ENCODE assay signal across 9 mouse cellular contexts in the genomic region with DNA sequence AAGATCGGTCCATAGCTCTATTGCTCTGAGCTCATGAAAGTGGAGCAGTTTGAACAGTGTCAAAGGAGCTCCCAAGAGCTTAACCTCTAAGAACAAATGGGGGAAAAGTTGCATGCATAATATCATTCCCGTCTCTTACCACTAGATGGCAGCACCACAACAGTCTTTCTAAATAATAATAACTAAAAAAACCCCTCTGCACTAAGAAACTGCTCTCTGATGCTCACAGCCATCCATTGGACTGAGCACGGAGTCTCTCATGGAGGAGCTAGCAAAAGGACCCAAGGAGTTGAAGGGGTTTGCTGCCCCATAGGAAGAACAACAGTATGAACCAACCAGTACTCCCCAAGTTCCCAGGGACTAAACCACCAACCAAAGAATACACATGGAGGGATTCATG. TPM values are rescaled to one million over a fixed set of nuclear protein-coding genes. Genes with fewer than 3 reads are reported as not detected.
DNase-seq lines count a peak whose midpoint lies in the region; ATAC-seq lines count a peak whose summit lies in the region.
"Had no signal": no experiment of that assay in that cellular context is flagged by ENCODE, and none has a peak within 500 bp of the region (broad histone marks: within the 10 kb centered on the region; RNA-seq: fewer than 3 reads in every experiment).

No protein-coding gene starts in this region.

- H3K9ac ChIP-seq in limb, embryonic 11.5 days (ENCODE audit: low read length), result no peak overlapping the region
- H3K9ac ChIP-seq: heart, embryonic 13.5 days had no signal

- H3K4me1 ChIP-seq in limb, embryonic 11.5 days (ENCODE audit: control insufficient read depth, insufficient read depth, low read length), result no peaks in the 10 kb centered on the region
- H3K4me1 ChIP-seq in limb, embryonic 10.5 days, result no peaks in the 10 kb centered on the region

- 24% methylated on average over 3 of the region's 3 CpGs for WGBS in limb, embryonic 11.5 days
- 32% methylated on average over 3 of the region's 3 CpGs for WGBS in limb, embryonic 10.5 days

- no peak overlapping the region for H3K4me3 ChIP-seq in limb, embryonic 11.5 days (ENCODE audit: low read depth, low read length)
- H3K4me3 ChIP-seq in limb, embryonic 10.5 days, result no peak overlapping the region
- H3K4me3 ChIP-seq: heart, embryonic 13.5 days had no signal

- no peaks in the 10 kb centered on the region for H3K9me3 ChIP-seq in limb, embryonic 11.5 days (ENCODE audit: control insufficient read depth, low read length)
- no peaks in the 10 kb centered on the region for H3K9me3 ChIP-seq in limb, embryonic 10.5 days (replicated peaks)
- H3K9me3 ChIP-seq: heart, embryonic 13.5 days had no signal

- peak; percentile 38 for DNase-seq in cerebellum, adult 9-10 months
- DNase-seq in cerebellum, adult 11-12 months, result no peak
- peak; percentile 39 for DNase-seq in limb, embryonic 11.5 days (ENCODE audit: low spot score)
- no peak for DNase-seq in limb, embryonic 10.5 days (ENCODE audit: low spot score)
- DNase-seq in c-Kit-positive CD71-negative TER-119-negative erythroid progenitor cells, embryonic 14.5 days (ENCODE audit: low read depth), result peak; percentile 26
- peak; percentile 49 for DNase-seq in lung, postnatal 10 days
- DNase-seq in layer of hippocampus, postnatal 36 days, result no peak
- no peak for DNase-seq in frontal cortex, postnatal 10 days (ENCODE audit: low spot score in 2 of 2)

- no peak overlapping the region for H3K27ac ChIP-seq in limb, embryonic 11.5 days (replicated peaks; ENCODE audit: low read depth, low read length)
- no peak overlapping the region for H3K27ac ChIP-seq in limb, embryonic 10.5 days
- H3K27ac ChIP-seq: heart, embryonic 13.5 days had no signal

- no peak overlapping the region for H3K4me2 ChIP-seq in limb, embryonic 11.5 days (ENCODE audit: low read depth, severe bottlenecking)
- H3K4me2 ChIP-seq: heart, embryonic 13.5 days had no signal

- no peaks in the 10 kb centered on the region for H3K27me3 ChIP-seq in limb, embryonic 11.5 days (ENCODE audit: control insufficient read depth, insufficient read depth, low read length)
- no peaks in the 10 kb centered on the region for H3K27me3 ChIP-seq in limb, embryonic 10.5 days (ENCODE audit: low read depth, poor library complexity, severe bottlenecking)
- H3K27me3 ChIP-seq: heart, embryonic 13.5 days had no signal

- no peaks in the 10 kb centered on the region for H3K36me3 ChIP-seq in limb, embryonic 11.5 days (ENCODE audit: control insufficient read depth, insufficient read depth, low read length)
- H3K36me3 ChIP-seq in limb, embryonic 10.5 days, result no peaks in the 10 kb centered on the region
- H3K36me3 ChIP-seq: heart, embryonic 13.5 days had no signal

- 0 out of 2 replicates have a peak, but pooled peaks have one; percentile 47 for ATAC-seq in limb, embryonic 11.5 days (ENCODE audit: insufficient number of reproducible peaks, low FRiP score, low TSS enrichment, low read depth)

RNA-seq across cellular contexts. Expression of a gene that starts 4.1 kb away (rescaled TPM):
- polyA plus RNA-seq in limb, embryonic 11.5 days (2014; fragmentation: Nextera tagmentation; extraction: Ambion mirVana), result not detected in 2 replicates
- polyA plus RNA-seq in limb, embryonic 10.5 days (2016; fragmentation: Nextera tagmentation; extraction: Ambion mirVana), result not detected in 2 replicates
- not detected for total RNA-seq in layer of hippocampus, postnatal 36 days (2021)
- polyA plus RNA-seq: heart, embryonic 13.5 days had no signal

RNA-seq across cellular contexts. Expression of a gene that starts 5.7 kb away (rescaled TPM):
- not detected in 2 replicates for polyA plus RNA-seq in limb, embryonic 11.5 days (2014; fragmentation: Nextera tagmentation; extraction: Ambion mirVana)
- not detected in 2 replicates for polyA plus RNA-seq in limb, embryonic 10.5 days (2016; fragmentation: Nextera tagmentation; extraction: Ambion mirVana)
- total RNA-seq in layer of hippocampus, postnatal 36 days (2021), result not detected
- polyA plus RNA-seq: heart, embryonic 13.5 days had no signal

RNA-seq across cellular contexts. Expression of a gene that starts 20.1 kb away (rescaled TPM):
- not detected in 2 replicates for polyA plus RNA-seq in limb, embryonic 11.5 days (2014; fragmentation: Nextera tagmentation; extraction: Ambion mirVana)
- polyA plus RNA-seq in limb, embryonic 10.5 days (2016; fragmentation: Nextera tagmentation; extraction: Ambion mirVana), result not detected in 2 replicates
- not detected for total RNA-seq in layer of hippocampus, postnatal 36 days (2021)
- polyA plus RNA-seq: heart, embryonic 13.5 days had no signal

RNA-seq across cellular contexts. Expression of a gene that starts 22.6 kb away (rescaled TPM):
- not detected in 2 replicates for polyA plus RNA-seq in limb, embryonic 11.5 days (2014; fragmentation: Nextera tagmentation; extraction: Ambion mirVana)
- not detected in 2 replicates for polyA plus RNA-seq in limb, embryonic 10.5 days (2016; fragmentation: Nextera tagmentation; extraction: Ambion mirVana)
- total RNA-seq in layer of hippocampus, postnatal 36 days (2021), result not detected
- polyA plus RNA-seq: heart, embryonic 13.5 days had no signal

RNA-seq across cellular contexts. Expression of a gene that starts 26.6 kb away (rescaled TPM):
- polyA plus RNA-seq in limb, embryonic 11.5 days (2014; fragmentation: Nextera tagmentation; extraction: Ambion mirVana), result 0.83 and 1.6 TPM in 2 replicates
- polyA plus RNA-seq in limb, embryonic 10.5 days (2016; fragmentation: Nextera tagmentation; extraction: Ambion mirVana), result 0.33 and 0.45 TPM in 2 replicates
- total RNA-seq in layer of hippocampus, postnatal 36 days (2021), result 1 to 10 TPM; 1.8 to 2.1 TPM

Comparison
In these comparisons a context has a peak if more than half of its experiments do, and no peak if none do; other contexts are left out.
1. DNase-seq: peak in cerebellum, adult 9-10 months (single experiment), limb, embryonic 11.5 days (single experiment), c-Kit-positive CD71-negative TER-119-negative erythroid progenitor cells, embryonic 14.5 days (single experiment) and lung, postnatal 10 days (single experiment); none in cerebellum, adult 11-12 months (single experiment), limb, embryonic 10.5 days (single experiment), layer of hippocampus, postnatal 36 days (0 of 2) and frontal cortex, postnatal 10 days (0 of 2).